Mouse (Mus musculus) CH12.LX (cell line): Measurements from ENCODE around the gene Plod1. TPM values are rescaled to one million over a fixed set of nuclear protein-coding genes. Genes with fewer than 3 reads are reported as not detected.
A peak's percentile ranks its signal among the peaks of the same experiment; 100 is the strongest.

Experiments used
- DNase-seq: peaks from one replicate; pipeline ENCODE4 v3.0.0-alpha.2; 2013; ENCODE audit errors: extremely low read depth
- H3K27ac ChIP-seq: 2 replicates; pipeline ENCODE4 v1.5.1; 2012; ENCODE audit warnings: low read depth, mild to moderate bottlenecking, control low read depth, moderate library complexity; ENCODE audit not compliant: insufficient read depth
- H3K27me3 ChIP-seq: replicated peaks from 2 replicates; pipeline ENCODE3; 2012; ENCODE audit warnings: inconsistent platforms
- H3K36me3 ChIP-seq, 2 experiments: replicated peaks in 1 of 2; 2 replicates each; pipeline versions ENCODE3 to v1.6.1; 2012; ENCODE audit warnings: inconsistent platforms in 1 of 2, low read length in 1 of 2, mild to moderate bottlenecking in 1 of 2, mixed read lengths in 1 of 2, moderate library complexity in 1 of 2; ENCODE audit not compliant: control insufficient read depth in 1 of 2, insufficient read depth in 1 of 2
- H3K4me1 ChIP-seq, 2 experiments: 2 replicates each; pipeline ENCODE4 v1.6.1; 2012; ENCODE audit warnings: inconsistent platforms in 1 of 2, moderate library complexity in 1 of 2; ENCODE audit not compliant: insufficient read depth in 2 of 2, control insufficient read depth in 1 of 2
- H3K4me2 ChIP-seq: 2 replicates; pipeline ENCODE4 v1.6.1; 2012; ENCODE audit warnings: low read depth, mild to moderate bottlenecking, control low read depth; ENCODE audit not compliant: poor library complexity, insufficient read depth, severe bottlenecking
- H3K4me3 ChIP-seq, 3 experiments: fragments of 150-350 bp in 1 of 3; sonication (generic) in 1 of 3; replicated peaks in 1 of 3; 2 replicates each; pipeline versions ENCODE3 to v1.5.1; 2011 to 2012; ENCODE audit warnings: low read depth in 2 of 3, low read length in 2 of 3, mild to moderate bottlenecking in 2 of 3, moderate library complexity in 2 of 3, control low read depth in 1 of 3, improper control_type of control experiment in 1 of 3, inconsistent platforms in 1 of 3, mixed read lengths in 1 of 3; ENCODE audit not compliant: poor library complexity in 1 of 3
- H3K79me2 ChIP-seq: replicated peaks from 2 replicates; pipeline ENCODE4 v1.6.1; 2012; ENCODE audit warnings: mild to moderate bottlenecking, moderate library complexity; ENCODE audit not compliant: control insufficient read depth, poor library complexity, insufficient read depth, severe bottlenecking; ENCODE audit errors: extremely low read depth
- H3K9ac ChIP-seq: 2 replicates; pipeline ENCODE4 v1.6.1; 2012; ENCODE audit warnings: low read depth, mild to moderate bottlenecking, control low read depth, moderate library complexity; ENCODE audit not compliant: insufficient read depth
- H3K9me3 ChIP-seq: replicated peaks from 2 replicates; pipeline ENCODE3; 2012; ENCODE audit warnings: low read length, inconsistent platforms, mixed read lengths
- BHLHE40 ChIP-seq: IDR thresholded peaks from 2 replicates; pipeline ENCODE4 v1.6.1; 2011; ENCODE audit warnings: mild to moderate bottlenecking, low read depth, low read length, improper control_type of control experiment
- CTCF ChIP-seq, 2 experiments: IDR thresholded peaks in 1 of 2; conservative IDR thresholded peaks in 1 of 2; 2 replicates each; pipeline ENCODE4 v1.5.1; 2011 to 2012; ENCODE audit warnings: low read depth in 2 of 2, low read length in 2 of 2, improper control_type of control experiment in 1 of 2, inconsistent platforms in 1 of 2, mild to moderate bottlenecking in 1 of 2, moderate library complexity in 1 of 2
- ELF1 ChIP-seq: IDR thresholded peaks from 2 replicates; pipeline ENCODE4 v1.6.1; 2014; ENCODE audit warnings: low read depth, mild to moderate bottlenecking, inconsistent platforms, low read length, improper control_type of control experiment
- ETS1 ChIP-seq: conservative IDR thresholded peaks from 2 replicates; pipeline ENCODE4 v1.6.1; 2012; ENCODE audit warnings: low read depth, mild to moderate bottlenecking, inconsistent platforms, low read length, improper control_type of control experiment, moderate library complexity
- HCFC1 ChIP-seq: IDR thresholded peaks from 2 replicates; pipeline ENCODE4 v1.6.1; 2012; ENCODE audit warnings: low read depth, mild to moderate bottlenecking, inconsistent platforms, low read length, improper control_type of control experiment
- IRF4 ChIP-seq: IDR thresholded peaks from 2 replicates; pipeline ENCODE4 v1.6.1; 2014; ENCODE audit warnings: low read depth, mild to moderate bottlenecking, inconsistent platforms, low read length, improper control_type of control experiment
- MAFK ChIP-seq: IDR thresholded peaks from 2 replicates; pipeline ENCODE4 v1.6.1; 2011; ENCODE audit warnings: low read length, improper control_type of control experiment; ENCODE audit not compliant: insufficient replicate concordance
- MAX ChIP-seq: IDR thresholded peaks from 2 replicates; pipeline ENCODE4 v1.6.1; 2011; ENCODE audit warnings: low read length, improper control_type of control experiment
- MAZ ChIP-seq: IDR thresholded peaks from 2 replicates; pipeline ENCODE4 v1.6.1; 2012; ENCODE audit warnings: low read depth, mild to moderate bottlenecking, inconsistent platforms, low read length, improper control_type of control experiment, moderate library complexity
- MEF2A ChIP-seq: IDR thresholded peaks from 2 replicates; pipeline ENCODE4 v1.6.1; 2014; ENCODE audit warnings: low read depth, mild to moderate bottlenecking, inconsistent platforms, low read length, improper control_type of control experiment, borderline replicate concordance
- MYC ChIP-seq: IDR thresholded peaks from 2 replicates; pipeline ENCODE4 v1.6.1; 2011; ENCODE audit warnings: low read depth, mild to moderate bottlenecking, improper control_type of control experiment, low read length
- NELFE ChIP-seq: IDR thresholded peaks from 2 replicates; pipeline ENCODE4 v1.6.1; 2011; ENCODE audit warnings: low read depth, low read length, improper control_type of control experiment
- POLR2AphosphoS2 ChIP-seq: IDR thresholded peaks from 2 replicates; pipeline ENCODE4 v1.6.1; 2011; ENCODE audit warnings: low read depth, low read length, improper control_type of control experiment
- RAD21 ChIP-seq: IDR thresholded peaks from 2 replicates; pipeline ENCODE4 v1.6.1; 2011; ENCODE audit warnings: low read depth, mild to moderate bottlenecking, low read length, improper control_type of control experiment, moderate library complexity
- RCOR1 ChIP-seq: conservative IDR thresholded peaks from 2 replicates; pipeline ENCODE4 v1.6.1; 2012; ENCODE audit warnings: low read depth, mild to moderate bottlenecking, inconsistent platforms, low read length, improper control_type of control experiment
- SIN3A ChIP-seq: IDR thresholded peaks from 2 replicates; pipeline ENCODE4 v1.6.1; 2012; ENCODE audit warnings: low read length, improper control_type of control experiment, inconsistent platforms
- SMC3 ChIP-seq: IDR thresholded peaks from 2 replicates; pipeline ENCODE4 v1.6.1; 2011; ENCODE audit warnings: low read depth, low read length, improper control_type of control experiment
- ZC3H11A ChIP-seq: IDR thresholded peaks from 2 replicates; pipeline ENCODE4 v1.6.1; 2012; ENCODE audit warnings: low read depth, mild to moderate bottlenecking, inconsistent platforms, low read length, improper control_type of control experiment
- dilution Hi-C: fragments of 300-500 bp; cut with MboI; formaldehyde crosslinking; loops from 2 replicates; pipeline ENCODE4 v1.14.3; 2020; ENCODE audit warnings: low sequenced_read_pairs; ENCODE audit not compliant: extremely low pct_unique_long_range_greater_than_20kb, extremely low pct_ligation_motif_present
- in situ Hi-C: fragments of 300-500 bp; cut with MboI; formaldehyde crosslinking; loops from 3 replicates; pipeline ENCODE4 v1.14.3; 2019; ENCODE audit warnings: low sequenced_read_pairs, low pct_ligation_motif_present, low pct_unique_long_range_greater_than_20kb, mixed read lengths
- polyA plus RNA-seq: library from polyadenylated mRNA; unstranded; fragments of >175 nt; gene quantifications from 2 replicates; pipeline ENCODE4 v1.2.1, GENCODE M21; 2012; ENCODE audit warnings: low read depth; ENCODE audit not compliant: insufficient read length
- total RNA-seq, 2 experiments: library from RNA; depleted of rRNA; stranded (reverse); fragments of 300-350 nt in 1 of 2; fragments of >200 nt in 1 of 2; gene quantifications; 2 replicates each; pipeline ENCODE4 v1.2.3; 2012 to 2014

Plod1 gene
- total and polyA plus RNA-seq, 3 experiments, result 0.30 to 6.5 (median 1.9) TPM

DNA sequence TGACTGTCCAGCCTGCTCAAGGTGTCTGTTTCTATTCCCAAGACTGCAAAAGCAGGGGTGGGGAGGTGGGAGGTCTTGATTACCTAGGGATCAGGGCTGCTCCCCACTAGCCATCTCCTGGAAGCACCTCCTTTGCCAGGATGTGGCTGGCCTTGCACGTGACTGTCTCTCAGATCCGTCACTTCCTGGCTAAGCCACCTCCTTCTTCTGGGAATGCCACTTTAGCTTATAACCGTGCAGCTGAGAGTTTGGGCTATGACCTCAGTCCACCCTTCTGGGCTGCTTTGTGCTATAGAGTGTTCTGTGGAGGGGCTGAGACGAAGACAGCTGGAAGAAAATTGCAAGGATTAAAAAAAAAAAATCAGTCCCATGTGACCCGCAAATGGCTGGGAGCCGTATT, 26.2 kb upstream of the Plod1 start:
- in situ Hi-C loops, result loop anchor here (5.0 kb wide), 1 partner anchor 40 kb away; the partner anchor contains the start of gene Nppa
- Histone ChIP-seq H3K4me1 (peaks cover 5 to 10% of the 10 kb centered on the region in 2 experiments), H3K27me3 (peaks cover 52% of the 10 kb centered on the region)

GRCm38 (mm10) chr4:147959881-147960831, 23.6 kb upstream of the Plod1 start:
- TF ChIP-seq HCFC1 (peak; percentile 45; the same call in 1 of the 2 replicates), POLR2AphosphoS2 (no peak), RAD21 (peak; percentile 91), MYC (0 out of 2 replicates have a peak, but pooled peaks have one; percentile 10), ELF1 (peak; percentile 85), MAFK (no peak), NELFE (peak; percentile 35; the same call in 1 of the 2 replicates), MAZ (no peak), SMC3 (peak; percentile 87), IRF4 (peak; percentile 62; the same call in 1 of the 2 replicates), MAX (no peak), CTCF (conservative IDR thresholded peaks at IDR 0.05 in 1 of 2, IDR thresholded peaks at IDR 0.05 in 1 of 2; ENCODE audit: low read depth in 2 of 2, low read length in 2 of 2) (peak; percentile 83 to 96)
- peak; percentile 93 for DNase-seq
- H3K9me3 ChIP-seq, result no peaks in the 10 kb centered on the region
- H3K4me1 ChIP-seq, result peaks cover 5 to 10% of the 10 kb centered on the region in 2 experiments
- no peaks in the 10 kb centered on the region for H3K36me3 ChIP-seq
- no peak overlapping the region for H3K9ac ChIP-seq
- no peak overlapping the region for H3K4me3 ChIP-seq
- peak overlapping the region; percentile 12; the same call in 1 of the 2 replicates for H3K4me2 ChIP-seq
- in situ Hi-C loops, result loop anchor here (5.0 to 10.0 kb wide), 2 partner anchors 42 to 195 kb away; partner anchors contain the start of genes Fbxo6 and Nppa
- no peak overlapping the region for H3K27ac ChIP-seq
- no peaks in the 10 kb centered on the region for H3K79me2 ChIP-seq
- dilution Hi-C loops, result no loop called here
- H3K27me3 ChIP-seq, result peaks cover 28% of the 10 kb centered on the region

More for the DNA sequence above, 26.2 kb upstream of the Plod1 start:
- no peak overlapping the region for H3K9ac ChIP-seq
- H3K79me2 ChIP-seq, result no peaks in the 10 kb centered on the region
- H3K36me3 ChIP-seq, result no peaks in the 10 kb centered on the region
- no peak overlapping the region for H3K4me2 ChIP-seq
- no peak overlapping the region for H3K27ac ChIP-seq
- no peak overlapping the region for H3K4me3 ChIP-seq
- dilution Hi-C loops, result no loop called here
- no peaks in the 10 kb centered on the region for H3K9me3 ChIP-seq
- no peak for TF ChIP-seq ETS1
- no peak for TF ChIP-seq RCOR1
- no peak for TF ChIP-seq MAX
- no peak for TF ChIP-seq SIN3A
- TF ChIP-seq POLR2AphosphoS2, result no peak
- TF ChIP-seq ZC3H11A, result no peak
- no peak for TF ChIP-seq BHLHE40
- TF ChIP-seq MEF2A, result no peak
- no peak for TF ChIP-seq MYC
- no peak for TF ChIP-seq IRF4
- TF ChIP-seq MAZ, result no peak
- no peak for TF ChIP-seq CTCF (conservative IDR thresholded peaks at IDR 0.05 in 1 of 2, IDR thresholded peaks at IDR 0.05 in 1 of 2; ENCODE audit: low read depth in 2 of 2, low read length in 2 of 2)
- DNase-seq, result no peak
